Mouse (Mus musculus): ENCODE measurements at regions not wholly inside any gene's neighbourhood (a gene's known extent, or its start where the extent isn't known, plus 50 kb on each side); places are given as distances from the start of the nearest gene placed in this dataset.
A peak's percentile ranks its signal among the peaks of the same experiment; 100 is the strongest.

GRCm38 (mm10) chr15:51442606-51443005 lies 2442.1 kb upstream of the Gm7489 start:
- no peaks in the 10 kb centered on the region for H3K4me1 ChIP-seq (ENCODE audit: control insufficient read depth, insufficient read depth, low read length)
- no peaks in the 10 kb centered on the region for H3K9me3 ChIP-seq (ENCODE audit: control insufficient read depth, low read length)
- H3K4me2 ChIP-seq (replicated peaks; ENCODE audit: low read depth, low read length), result no peak overlapping the region
- ATAC-seq (ENCODE audit: low FRiP score, low TSS enrichment), result no peak
- no peak overlapping the region for H3K9ac ChIP-seq (ENCODE audit: low read depth, low read length)
- H3K27me3 ChIP-seq (ENCODE audit: control insufficient read depth, insufficient read depth, low read length), result no peaks in the 10 kb centered on the region
- no peak overlapping the region for H3K4me3 ChIP-seq (ENCODE audit: low read length)
- H3K36me3 ChIP-seq (ENCODE audit: control insufficient read depth, insufficient read depth, low read length), result no peaks in the 10 kb centered on the region
- 64% methylated on average over 2 of the region's 2 CpGs for WGBS
- H3K27ac ChIP-seq (ENCODE audit: low read depth, low read length), result no peak overlapping the region

GRCm38 (mm10) chr15:51469895-51470294 lies 2414.8 kb upstream of the Gm7489 start:
- Histone ChIP-seq H3K4me2 (replicated peaks; ENCODE audit: low read depth, low read length) (no peak overlapping the region), H3K4me3 (ENCODE audit: low read length) (no peak overlapping the region), H3K27ac (ENCODE audit: low read depth, low read length) (no peak overlapping the region), H3K27me3 (ENCODE audit: control insufficient read depth, insufficient read depth, low read length) (no peaks in the 10 kb centered on the region), H3K9me3 (ENCODE audit: control insufficient read depth, low read length) (no peaks in the 10 kb centered on the region), H3K9ac (ENCODE audit: low read depth, low read length) (no peak overlapping the region), H3K36me3 (ENCODE audit: control insufficient read depth, insufficient read depth, low read length) (no peaks in the 10 kb centered on the region), H3K4me1 (ENCODE audit: control insufficient read depth, insufficient read depth, low read length) (no peaks in the 10 kb centered on the region)
- ATAC-seq (ENCODE audit: low FRiP score, low TSS enrichment), result no peak
- 88% methylated on average over 3 of the region's 3 CpGs for WGBS

- WGBS, result 56% methylated on average over 1 of the region's 1 CpGs
These were observed 2413.6 kb upstream of the Gm7489 start for GRCm38 (mm10) chr15:51471143-51471542.

GRCm38 (mm10) chr15:51472049-51472448 lies 2412.7 kb upstream of the Gm7489 start:
- no peak overlapping the region for H3K27ac ChIP-seq (ENCODE audit: low read depth, low read length)
- H3K4me1 ChIP-seq (ENCODE audit: control insufficient read depth, insufficient read depth, low read length), result no peaks in the 10 kb centered on the region
- H3K4me3 ChIP-seq (ENCODE audit: low read length), result no peak overlapping the region
- H3K27me3 ChIP-seq (ENCODE audit: control insufficient read depth, insufficient read depth, low read length), result no peaks in the 10 kb centered on the region
- no peak overlapping the region for H3K9ac ChIP-seq (ENCODE audit: low read depth, low read length)
- ATAC-seq (ENCODE audit: low FRiP score, low TSS enrichment), result no peak
- WGBS, result 83% methylated on average over 2 of the region's 2 CpGs
- no peaks in the 10 kb centered on the region for H3K9me3 ChIP-seq (ENCODE audit: control insufficient read depth, low read length)
- no peaks in the 10 kb centered on the region for H3K36me3 ChIP-seq (ENCODE audit: control insufficient read depth, insufficient read depth, low read length)
- no peak overlapping the region for H3K4me2 ChIP-seq (replicated peaks; ENCODE audit: low read depth, low read length)

More at GRCm38 (mm10) chr15:51471143-51471542, 2413.6 kb upstream of the Gm7489 start:
- H3K9me3 ChIP-seq (ENCODE audit: control insufficient read depth, low read length), result no peaks in the 10 kb centered on the region
- no peak overlapping the region for H3K27ac ChIP-seq (ENCODE audit: low read depth, low read length)
- H3K4me2 ChIP-seq (replicated peaks; ENCODE audit: low read depth, low read length), result no peak overlapping the region
- no peaks in the 10 kb centered on the region for H3K36me3 ChIP-seq (ENCODE audit: control insufficient read depth, insufficient read depth, low read length)
- no peak overlapping the region for H3K9ac ChIP-seq (ENCODE audit: low read depth, low read length)
- no peak for ATAC-seq (ENCODE audit: low FRiP score, low TSS enrichment)
- H3K4me3 ChIP-seq (ENCODE audit: low read length), result no peak overlapping the region
- H3K27me3 ChIP-seq (ENCODE audit: control insufficient read depth, insufficient read depth, low read length), result no peaks in the 10 kb centered on the region
- H3K4me1 ChIP-seq (ENCODE audit: control insufficient read depth, insufficient read depth, low read length), result no peaks in the 10 kb centered on the region

GRCm38 (mm10) chr15:51481856-51482255 lies 2402.8 kb upstream of the Gm7489 start:
- WGBS, result 85% methylated on average over 4 of the region's 4 CpGs
- no peaks in the 10 kb centered on the region for H3K36me3 ChIP-seq (ENCODE audit: control insufficient read depth, insufficient read depth, low read length)
- H3K27me3 ChIP-seq (ENCODE audit: control insufficient read depth, insufficient read depth, low read length), result no peaks in the 10 kb centered on the region
- no peaks in the 10 kb centered on the region for H3K9me3 ChIP-seq (ENCODE audit: control insufficient read depth, low read length)
- H3K27ac ChIP-seq (ENCODE audit: low read depth, low read length), result no peak overlapping the region
- no peak overlapping the region for H3K4me3 ChIP-seq (ENCODE audit: low read length)
- no peak overlapping the region for H3K4me2 ChIP-seq (replicated peaks; ENCODE audit: low read depth, low read length)
- no peak overlapping the region for H3K9ac ChIP-seq (ENCODE audit: low read depth, low read length)
- no peaks in the 10 kb centered on the region for H3K4me1 ChIP-seq (ENCODE audit: control insufficient read depth, insufficient read depth, low read length)
- ATAC-seq (ENCODE audit: low FRiP score, low TSS enrichment), result no peak

- no peaks in the 10 kb centered on the region for H3K36me3 ChIP-seq (ENCODE audit: control insufficient read depth, insufficient read depth, low read length)
- H3K4me3 ChIP-seq (ENCODE audit: low read length), result no peak overlapping the region
- H3K27me3 ChIP-seq (ENCODE audit: control insufficient read depth, insufficient read depth, low read length), result no peaks in the 10 kb centered on the region
- no peak overlapping the region for H3K27ac ChIP-seq (ENCODE audit: low read depth, low read length)
- 76% methylated on average over 2 of the region's 2 CpGs for WGBS
- H3K4me1 ChIP-seq (ENCODE audit: control insufficient read depth, insufficient read depth, low read length), result no peaks in the 10 kb centered on the region
- peak; percentile 64; the same call in 1 of the 2 replicates for ATAC-seq (ENCODE audit: low FRiP score, low TSS enrichment)
- H3K4me2 ChIP-seq (replicated peaks; ENCODE audit: low read depth, low read length), result no peak overlapping the region
- no peak overlapping the region for H3K9ac ChIP-seq (ENCODE audit: low read depth, low read length)
- no peaks in the 10 kb centered on the region for H3K9me3 ChIP-seq (ENCODE audit: control insufficient read depth, low read length)
These were observed 2400.5 kb upstream of the Gm7489 start for GRCm38 (mm10) chr15:51484207-51484606.

- H3K4me3 ChIP-seq (ENCODE audit: low read length), result no peak overlapping the region
- no peak overlapping the region for H3K4me2 ChIP-seq (replicated peaks; ENCODE audit: low read depth, low read length)
- no peak overlapping the region for H3K9ac ChIP-seq (ENCODE audit: low read depth, low read length)
- 89% methylated on average over 2 of the region's 2 CpGs for WGBS
- no peak overlapping the region for H3K27ac ChIP-seq (ENCODE audit: low read depth, low read length)
- H3K27me3 ChIP-seq (ENCODE audit: control insufficient read depth, insufficient read depth, low read length), result no peaks in the 10 kb centered on the region
- H3K4me1 ChIP-seq (ENCODE audit: control insufficient read depth, insufficient read depth, low read length), result no peaks in the 10 kb centered on the region
- H3K9me3 ChIP-seq (ENCODE audit: control insufficient read depth, low read length), result no peaks in the 10 kb centered on the region
- H3K36me3 ChIP-seq (ENCODE audit: control insufficient read depth, insufficient read depth, low read length), result no peaks in the 10 kb centered on the region
- no peak for ATAC-seq (ENCODE audit: low FRiP score, low TSS enrichment)
These were observed 2399.2 kb upstream of the Gm7489 start for GRCm38 (mm10) chr15:51485554-51485953.

GRCm38 (mm10) chr15:51502058-51502741 lies 2382.5 kb upstream of the Gm7489 start:
- no peak for ATAC-seq (ENCODE audit: low FRiP score, low TSS enrichment)
- 67% methylated on average over 12 of the region's 12 CpGs for WGBS
- Histone ChIP-seq H3K36me3 (ENCODE audit: control insufficient read depth, insufficient read depth, low read length) (no peaks in the 10 kb centered on the region), H3K27me3 (ENCODE audit: control insufficient read depth, insufficient read depth, low read length) (no peaks in the 10 kb centered on the region), H3K4me2 (replicated peaks; ENCODE audit: low read depth, low read length) (no peak overlapping the region), H3K9me3 (ENCODE audit: control insufficient read depth, low read length) (no peaks in the 10 kb centered on the region), H3K4me3 (ENCODE audit: low read length) (no peak overlapping the region), H3K9ac (ENCODE audit: low read depth, low read length) (no peak overlapping the region), H3K27ac (ENCODE audit: low read depth, low read length) (no peak overlapping the region), H3K4me1 (ENCODE audit: control insufficient read depth, insufficient read depth, low read length) (no peaks in the 10 kb centered on the region)

GRCm38 (mm10) chr15:51502742-51503270 lies 2381.9 kb upstream of the Gm7489 start:
- Histone ChIP-seq H3K36me3 (ENCODE audit: control insufficient read depth, insufficient read depth, low read length) (no peaks in the 10 kb centered on the region), H3K27ac (ENCODE audit: low read depth, low read length) (no peak overlapping the region), H3K4me2 (replicated peaks; ENCODE audit: low read depth, low read length) (no peak overlapping the region), H3K4me3 (ENCODE audit: low read length) (no peak overlapping the region), H3K4me1 (ENCODE audit: control insufficient read depth, insufficient read depth, low read length) (no peaks in the 10 kb centered on the region), H3K9me3 (ENCODE audit: control insufficient read depth, low read length) (no peaks in the 10 kb centered on the region), H3K9ac (ENCODE audit: low read depth, low read length) (no peak overlapping the region), H3K27me3 (ENCODE audit: control insufficient read depth, insufficient read depth, low read length) (no peaks in the 10 kb centered on the region)
- ATAC-seq (ENCODE audit: low FRiP score, low TSS enrichment), result no peak
- 53% methylated on average over 10 of the region's 10 CpGs for WGBS

Data from kidney, embryonic 14.5 days (tissue).